Mouse (Mus musculus) ES-Bruce4 (cell line): ENCODE measurements around the gene Trim2. TPM values are rescaled to one million over a fixed set of nuclear protein-coding genes. Genes with fewer than 3 reads are reported as not detected.

Source experiments
- H3K27ac ChIP-seq: 2 replicates; pipeline ENCODE4 v1.5.1; 2012; ENCODE audit warnings: low read length, inconsistent platforms; ENCODE audit not compliant: insufficient read depth
- H3K27me3 ChIP-seq: 2 replicates; pipeline ENCODE4 v1.6.1; 2012; ENCODE audit warnings: mild to moderate bottlenecking, low read length, inconsistent platforms; ENCODE audit not compliant: control insufficient read depth, poor library complexity, insufficient read depth, severe bottlenecking
- H3K36me3 ChIP-seq: 2 replicates; pipeline ENCODE4 v1.6.1; 2012; ENCODE audit warnings: inconsistent platforms, mild to moderate bottlenecking, low read length, moderate library complexity; ENCODE audit not compliant: control insufficient read depth, poor library complexity, insufficient read depth, severe bottlenecking
- H3K4me1 ChIP-seq: one replicate; pipeline ENCODE4 v1.8.1; 2011; ENCODE audit warnings: low read length; ENCODE audit not compliant: control insufficient read depth, insufficient read depth
- H3K4me3 ChIP-seq: 2 replicates; pipeline ENCODE4 v1.5.1; 2011; ENCODE audit warnings: low read depth, mild to moderate bottlenecking, low read length
- H3K9ac ChIP-seq: 2 replicates; pipeline ENCODE4 v1.6.1; 2012; ENCODE audit warnings: low read depth, mild to moderate bottlenecking, inconsistent platforms; ENCODE audit not compliant: poor library complexity, severe bottlenecking
- H3K9me3 ChIP-seq: replicated peaks from 2 replicates; pipeline ENCODE4 v1.6.1; 2012; ENCODE audit warnings: mild to moderate bottlenecking, low read length, inconsistent platforms; ENCODE audit not compliant: control insufficient read depth, poor library complexity, insufficient read depth, severe bottlenecking
- CTCF ChIP-seq: IDR thresholded peaks from one replicate; pipeline ENCODE4 v1.8.1; 2011; ENCODE audit warnings: low read depth, low read length
- EP300 ChIP-seq: IDR thresholded peaks from 2 replicates; pipeline ENCODE4 v1.6.1; 2011; ENCODE audit warnings: low read depth, low read length; ENCODE audit not compliant: insufficient read depth
- POLR2A ChIP-seq: IDR thresholded peaks from one replicate; pipeline ENCODE4 v1.8.1; 2011; ENCODE audit warnings: low read length; ENCODE audit not compliant: insufficient read depth
- polyA plus RNA-seq: library from polyadenylated mRNA; stranded (reverse); fragments of >200 nt; gene quantifications from 2 replicates; pipeline ENCODE4 v1.2.4, GENCODE M21; 2011; ENCODE audit warnings: low read depth; ENCODE audit not compliant: missing spikeins, insufficient read depth, insufficient read length

Trim2 gene
- polyA plus RNA-seq, 1 experiment, result 12.8 TPM

DNA sequence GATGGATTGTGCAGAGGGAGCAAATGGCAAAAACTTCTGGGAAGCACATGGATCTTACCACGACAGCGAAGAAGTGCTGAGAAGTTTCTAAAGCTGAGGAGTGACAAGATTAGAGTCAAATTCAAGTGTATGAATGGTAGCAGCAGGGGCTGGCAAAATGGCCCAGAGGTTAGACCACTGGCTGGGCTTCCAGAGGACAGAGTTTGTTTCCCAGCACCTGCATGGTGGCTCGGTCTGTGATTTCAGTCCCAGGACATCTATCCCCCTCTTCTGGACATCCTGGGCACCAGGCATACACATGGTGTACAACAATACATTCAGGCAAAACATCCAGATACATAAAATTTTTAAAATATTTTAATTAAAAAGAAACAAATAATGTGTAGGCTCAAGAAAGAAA, 156.8 kb downstream of the Trim2 start:
- no peak overlapping the region for H3K27ac ChIP-seq
- H3K4me3 ChIP-seq, result no peak overlapping the region
- H3K27me3 ChIP-seq, result no peaks in the 10 kb centered on the region
- no peak overlapping the region for H3K9ac ChIP-seq
- peaks cover 12% of the 10 kb centered on the region for H3K9me3 ChIP-seq
- TF ChIP-seq CTCF, result peak; percentile 2
- no peak for TF ChIP-seq POLR2A
- no peaks in the 10 kb centered on the region for H3K36me3 ChIP-seq
- H3K4me1 ChIP-seq, result no peaks in the 10 kb centered on the region

DNA sequence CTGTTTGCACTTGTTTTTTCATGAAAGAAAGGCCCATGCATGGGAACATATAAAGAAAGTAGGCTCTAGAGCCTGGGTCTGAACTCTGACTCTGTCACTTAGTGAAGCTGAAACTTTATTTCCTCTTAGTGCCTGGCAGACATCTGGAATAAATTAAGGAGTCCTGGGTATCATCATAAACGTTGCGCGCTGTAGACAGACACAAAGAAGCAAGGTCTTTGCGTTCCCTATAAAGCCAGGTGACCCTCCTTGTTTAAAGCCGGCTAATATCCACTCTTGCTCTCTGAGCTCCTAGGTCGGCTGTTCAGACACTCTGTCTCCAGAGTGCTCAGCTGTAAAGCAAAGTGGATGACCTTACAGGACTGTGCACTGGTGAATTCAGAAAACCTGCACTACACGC, 165.7 kb downstream of the Trim2 start:
- no peak overlapping the region for H3K27ac ChIP-seq
- no peaks in the 10 kb centered on the region for H3K36me3 ChIP-seq
- H3K9me3 ChIP-seq, result no peaks in the 10 kb centered on the region
- no peaks in the 10 kb centered on the region for H3K27me3 ChIP-seq
- no peak overlapping the region for H3K4me3 ChIP-seq
- no peaks in the 10 kb centered on the region for H3K4me1 ChIP-seq
- no peak for TF ChIP-seq CTCF
- no peak for TF ChIP-seq EP300
- no peak overlapping the region for H3K9ac ChIP-seq

DNA sequence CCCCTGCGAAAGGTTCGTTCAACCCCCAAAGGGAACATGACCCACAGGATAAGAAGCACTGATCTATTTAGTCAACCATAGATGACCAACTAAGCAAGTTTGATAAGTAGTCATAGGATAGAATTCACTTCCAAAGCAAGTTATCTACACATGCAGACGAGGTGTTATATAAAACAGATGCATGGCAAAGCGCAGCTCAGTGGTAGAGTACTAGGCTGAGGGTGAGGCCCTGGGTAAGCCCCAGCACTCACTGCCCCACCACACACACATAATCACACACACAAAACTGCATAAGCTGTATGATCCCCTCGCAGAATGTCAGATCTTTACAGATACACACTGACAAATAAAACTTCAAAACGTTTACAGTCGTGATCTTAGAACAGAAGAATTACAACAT, 170.2 kb downstream of the Trim2 start:
- Histone ChIP-seq H3K9me3 (no peaks in the 10 kb centered on the region), H3K4me1 (no peaks in the 10 kb centered on the region), H3K4me3 (no peak overlapping the region), H3K27me3 (no peaks in the 10 kb centered on the region), H3K9ac (no peak overlapping the region), H3K36me3 (no peaks in the 10 kb centered on the region), H3K27ac (no peak overlapping the region)
- no peak for TF ChIP-seq POLR2A
- no peak for TF ChIP-seq CTCF
- no peak for TF ChIP-seq EP300

GRCm38 (mm10) chr3:84135933-84136332, 170.7 kb downstream of the Trim2 start:
- H3K9me3 ChIP-seq, result no peaks in the 10 kb centered on the region
- H3K9ac ChIP-seq, result no peak overlapping the region
- no peak overlapping the region for H3K4me3 ChIP-seq
- TF ChIP-seq EP300 (no peak), POLR2A (no peak), CTCF (no peak)
- no peaks in the 10 kb centered on the region for H3K4me1 ChIP-seq
- H3K27me3 ChIP-seq, result no peaks in the 10 kb centered on the region
- H3K36me3 ChIP-seq, result no peaks in the 10 kb centered on the region
- H3K27ac ChIP-seq, result no peak overlapping the region

- Histone ChIP-seq H3K27me3 (no peaks in the 10 kb centered on the region), H3K36me3 (no peaks in the 10 kb centered on the region), H3K27ac (no peak overlapping the region), H3K4me1 (no peaks in the 10 kb centered on the region), H3K9ac (no peak overlapping the region), H3K9me3 (no peaks in the 10 kb centered on the region), H3K4me3 (no peak overlapping the region)
- TF ChIP-seq EP300 (no peak), POLR2A (no peak), CTCF (no peak)
Measured at GRCm38 (mm10) chr3:84135387-84135786, 171.3 kb downstream of the Trim2 start.

DNA sequence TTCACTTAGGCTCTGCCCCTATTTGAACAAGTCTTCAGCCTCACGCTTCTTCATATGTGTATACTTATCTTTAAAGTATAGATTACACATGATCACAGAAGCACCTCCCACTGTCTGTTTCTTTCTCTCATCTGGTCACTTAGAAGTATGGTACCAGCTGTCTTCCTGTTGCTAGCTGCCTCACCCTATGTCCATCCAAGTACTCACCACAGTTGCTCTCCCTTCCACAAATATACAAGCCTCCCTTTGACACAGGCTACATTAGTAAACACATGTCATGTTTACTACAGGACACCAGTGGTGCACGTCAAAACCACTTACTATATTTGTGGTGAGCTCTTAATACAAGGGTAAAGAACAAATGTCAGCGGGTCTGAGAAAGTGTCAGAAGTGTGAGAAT, 175.3 kb downstream of the Trim2 start:
- Histone ChIP-seq H3K9me3 (no peaks in the 10 kb centered on the region), H3K4me1 (no peaks in the 10 kb centered on the region), H3K27ac (no peak overlapping the region), H3K9ac (no peak overlapping the region), H3K4me3 (no peak overlapping the region), H3K27me3 (no peaks in the 10 kb centered on the region), H3K36me3 (no peaks in the 10 kb centered on the region)
- TF ChIP-seq EP300 (no peak), POLR2A (no peak), CTCF (no peak)

DNA sequence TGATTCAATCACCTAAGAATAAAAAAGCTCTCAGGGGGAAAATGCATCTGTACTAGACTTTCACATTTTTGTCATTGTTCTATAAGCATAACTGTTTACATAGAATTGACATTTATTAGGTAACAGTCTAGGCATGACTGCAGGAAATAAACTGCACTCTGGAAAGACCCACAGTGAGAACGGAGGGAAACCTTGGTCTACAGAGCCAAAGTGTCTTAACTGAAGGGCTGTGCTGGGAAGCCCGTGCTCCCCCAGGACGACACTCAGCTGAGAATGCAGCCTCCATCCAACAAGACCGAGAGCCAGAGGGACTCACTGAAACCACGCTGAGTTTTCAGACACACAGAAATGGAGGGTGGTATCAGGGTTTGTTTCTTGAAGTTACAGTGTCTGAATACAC, 175.9 kb downstream of the Trim2 start:
- Histone ChIP-seq H3K27ac (no peak overlapping the region), H3K4me1 (no peaks in the 10 kb centered on the region), H3K9me3 (no peaks in the 10 kb centered on the region)

More for the DNA sequence above, 175.9 kb downstream of the Trim2 start:
- Histone ChIP-seq H3K36me3 (no peaks in the 10 kb centered on the region), H3K27me3 (no peaks in the 10 kb centered on the region), H3K9ac (no peak overlapping the region), H3K4me3 (no peak overlapping the region)
- TF ChIP-seq POLR2A (no peak), CTCF (no peak), EP300 (no peak)
